Mouse (Mus musculus): ENCODE data around the gene Cep295nl. TPM values are rescaled to one million over a fixed set of nuclear protein-coding genes. Genes with fewer than 3 reads are reported as not detected.
A peak's percentile ranks its signal among the peaks of the same experiment; 100 is the strongest.
"Not testable (repeated sequence)": the region's sequence is repeated elsewhere in the genome, so short reads cannot be mapped to it uniquely, and the experiment has no call there.

Cep295nl gene
- total RNA-seq, 4 experiments from 2014 or later = 0.98 to 3.2 (median 1.5) TPM

DNA sequence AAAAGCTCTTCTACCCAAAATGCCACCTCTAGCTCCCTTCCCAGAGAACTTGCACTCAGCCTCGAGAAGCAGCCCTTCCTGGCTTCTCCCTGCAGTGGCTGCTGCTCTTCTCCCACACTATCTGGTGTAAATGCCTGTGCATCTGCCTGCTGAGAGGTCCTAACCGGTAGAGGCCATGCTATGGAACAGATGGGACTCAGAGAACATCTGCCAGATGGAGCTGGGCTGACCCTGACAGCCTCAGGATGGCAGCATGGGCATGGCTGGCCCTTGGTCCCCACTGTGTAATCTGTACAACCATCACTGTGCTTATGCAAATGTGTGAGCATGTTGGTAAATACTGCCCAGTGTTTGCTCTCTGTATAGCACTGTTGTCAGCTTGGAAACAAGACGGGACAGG lies 19.7 kb downstream of the Cep295nl start:
- DNase-seq (ENCODE audit: low spot score in 2 of 2) = no peak

DNA sequence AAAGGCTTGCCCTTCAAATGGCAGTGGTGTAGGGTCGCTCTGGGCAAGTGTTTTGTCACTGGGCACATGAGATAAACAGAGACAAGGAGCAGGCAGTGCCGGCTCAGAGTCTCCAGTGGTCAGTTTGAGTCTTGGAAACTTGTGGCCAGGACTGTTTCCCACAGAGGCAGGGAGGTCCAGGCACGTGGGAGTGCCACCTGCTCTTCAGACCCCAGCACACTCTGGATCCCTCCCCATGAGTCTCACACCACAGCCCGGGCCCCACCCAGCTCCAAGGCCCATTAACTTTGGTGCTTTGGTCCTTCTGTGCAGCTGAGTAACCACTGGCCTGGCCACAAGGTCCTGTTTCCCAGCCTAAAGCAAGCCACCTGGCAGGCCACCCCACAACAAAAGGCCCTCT lies 20.3 kb downstream of the Cep295nl start:
- no peak for DNase-seq (ENCODE audit: low spot score in 2 of 2)

DNA sequence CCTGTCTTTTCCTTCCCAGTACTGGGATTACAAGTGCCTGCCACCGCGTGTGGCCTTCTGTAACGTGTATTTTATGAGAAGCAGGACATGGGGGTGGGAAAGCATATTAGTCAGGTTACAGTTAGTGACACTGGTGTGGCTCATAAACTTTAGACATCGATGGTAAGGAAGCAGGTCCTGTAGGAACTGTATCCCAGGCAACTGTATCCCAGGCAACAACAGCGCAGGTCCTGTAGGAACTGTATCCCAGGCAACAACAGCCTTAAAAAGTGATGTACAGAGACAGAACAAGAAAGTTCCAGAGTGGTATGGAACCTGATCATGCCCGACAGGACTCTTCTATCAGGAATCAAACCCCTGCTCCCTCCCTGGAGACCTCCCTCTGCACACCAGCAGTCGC lies 20.8 kb downstream of the Cep295nl start:
- peak in 1 of 2 experiments; percentile 47 for DNase-seq (ENCODE audit: low spot score in 2 of 2)

DNA sequence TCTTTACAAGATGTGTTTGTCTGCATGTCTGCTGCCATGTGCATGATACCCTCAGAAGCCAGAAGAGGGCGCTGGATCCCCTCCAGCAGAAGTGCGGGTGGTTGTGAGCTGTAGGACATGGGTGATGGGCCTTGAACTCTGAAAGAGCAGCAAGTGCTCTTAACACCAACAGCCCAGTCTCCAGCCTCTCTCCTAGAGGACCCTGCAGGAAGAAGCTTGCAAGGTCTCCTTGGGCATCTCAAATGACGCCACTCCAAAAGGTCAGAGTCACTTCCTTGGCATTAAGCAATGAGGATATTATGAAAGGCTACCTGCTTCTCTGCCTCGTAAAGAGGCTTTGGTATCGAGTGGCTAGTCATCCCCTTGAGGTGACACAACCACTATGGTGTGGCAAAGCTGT lies 23.6 kb downstream of the Cep295nl start:
- DNase-seq (ENCODE audit: low spot score in 2 of 2) = no peak

DNA sequence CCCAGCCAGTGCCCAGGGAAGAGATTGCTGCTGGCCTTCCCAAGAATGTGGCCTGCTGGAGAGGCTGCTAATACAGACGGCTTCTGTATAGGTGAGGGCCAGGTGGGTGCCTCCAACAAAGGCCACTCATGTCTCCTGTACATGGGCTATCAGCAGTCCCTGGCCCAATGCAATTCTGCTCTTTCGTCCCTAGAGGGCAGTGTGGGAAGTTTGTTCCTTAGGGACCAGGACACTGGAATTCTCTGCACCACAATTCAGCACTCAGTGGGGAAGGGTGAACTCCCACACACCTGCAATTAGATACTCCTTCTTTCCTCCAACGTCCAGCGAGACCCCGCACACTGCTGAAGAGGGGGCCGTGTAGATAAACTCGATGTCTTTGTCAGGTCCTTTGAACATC lies 25.2 kb downstream of the Cep295nl start:
- no peak for DNase-seq (ENCODE audit: low spot score in 2 of 2)

DNA sequence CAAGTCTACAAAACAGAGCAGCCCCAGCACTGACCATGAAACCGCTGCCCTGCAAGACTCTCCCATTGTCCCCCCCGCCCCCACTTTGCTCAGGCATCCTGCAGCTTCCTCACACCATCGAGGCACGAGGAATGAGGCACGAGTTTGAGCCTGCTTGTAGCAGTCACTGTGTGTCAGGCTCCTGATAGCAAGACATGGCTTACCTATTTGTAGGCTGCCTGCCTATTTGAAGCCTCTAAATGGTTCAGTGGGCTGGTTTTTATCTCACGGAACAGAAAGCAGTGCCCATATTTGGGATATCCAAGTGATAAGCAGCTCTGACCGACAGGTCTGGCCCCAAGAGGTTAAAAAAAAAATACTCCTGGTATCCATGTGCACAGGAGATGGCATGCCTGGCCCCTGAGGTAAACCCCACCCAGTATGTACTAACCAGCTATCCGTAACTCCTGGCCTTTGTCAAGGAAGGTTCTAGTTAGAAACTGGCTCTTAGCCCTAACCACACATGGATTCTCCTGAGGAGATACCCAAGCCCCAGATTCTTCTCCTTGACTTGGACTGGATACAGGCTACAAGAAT lies 26.0 kb downstream of the Cep295nl start:
- no peak for DNase-seq (ENCODE audit: low spot score in 2 of 2)

DNA sequence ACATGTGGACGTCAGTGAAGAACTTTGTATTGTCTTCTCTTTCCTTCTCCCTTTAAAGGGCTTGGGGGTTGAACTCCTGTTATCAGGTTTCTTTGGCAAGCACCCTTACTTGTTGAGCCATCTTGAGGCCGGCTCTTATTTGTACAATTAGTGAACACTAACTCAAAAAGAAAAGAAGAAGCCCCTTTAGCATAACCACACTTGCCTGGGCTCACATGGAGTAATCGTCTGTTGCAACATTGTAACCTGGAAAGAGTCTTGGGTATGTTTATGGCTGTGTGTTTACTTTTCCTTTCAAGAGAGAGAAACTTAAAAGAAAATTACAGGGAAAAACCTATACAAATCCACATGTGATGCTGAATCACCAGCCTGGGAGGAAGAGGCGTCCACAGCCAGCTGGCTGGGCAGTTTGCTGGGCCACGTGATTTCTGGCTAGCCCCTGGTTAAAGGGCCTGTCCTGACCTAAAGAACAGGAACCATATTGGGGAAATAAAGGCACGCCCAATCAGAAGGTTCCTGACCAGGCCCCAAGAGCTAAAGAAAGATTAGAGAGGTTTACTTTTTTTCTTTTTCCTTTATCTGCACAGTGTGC lies 30.1 kb downstream of the Cep295nl start:
- DNase-seq (ENCODE audit: low spot score in 2 of 2) = no peak

DNA sequence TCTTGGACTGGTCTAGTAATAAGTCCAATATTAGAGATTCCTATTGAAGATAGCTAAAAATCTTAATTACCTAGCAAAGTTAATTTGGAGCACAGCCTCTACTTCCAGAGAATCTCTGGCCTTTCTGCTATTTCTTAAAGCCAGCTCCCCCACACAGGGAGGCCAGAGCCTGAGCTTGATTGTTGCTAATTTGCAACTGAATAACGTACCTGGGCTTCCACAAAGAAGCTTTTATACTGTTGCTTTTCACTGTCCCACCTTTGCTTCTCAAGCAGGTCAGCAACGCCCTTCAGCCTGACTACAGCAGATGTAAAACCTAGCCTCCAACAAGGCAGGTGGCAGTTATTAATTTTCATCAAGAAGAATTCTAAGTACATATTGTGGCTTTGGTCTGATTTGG lies 34.3 kb downstream of the Cep295nl start:
- not testable (repeated sequence) for DNase-seq (ENCODE audit: low spot score in 2 of 2)

DNA sequence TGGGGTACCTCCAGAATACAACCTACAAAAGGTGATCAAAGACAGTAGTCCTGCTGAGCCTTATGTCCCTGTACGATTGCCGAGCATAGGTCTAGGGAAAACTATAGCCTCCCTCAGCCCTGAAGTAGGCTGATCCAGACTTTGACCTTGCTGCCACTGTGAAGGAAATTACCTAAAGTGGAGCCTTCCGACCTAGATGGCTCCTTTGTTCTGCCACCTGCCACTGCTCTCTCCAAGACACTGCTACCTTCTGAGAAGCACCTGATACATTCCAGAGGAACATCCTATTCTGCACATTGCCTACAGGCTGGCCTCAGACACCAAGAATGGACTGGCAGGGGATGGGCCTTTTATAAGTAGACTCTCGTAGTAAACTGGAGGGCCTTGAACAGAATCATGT lies 38.3 kb downstream of the Cep295nl start:
- DNase-seq (ENCODE audit: low spot score in 2 of 2) = not testable (repeated sequence)

DNA sequence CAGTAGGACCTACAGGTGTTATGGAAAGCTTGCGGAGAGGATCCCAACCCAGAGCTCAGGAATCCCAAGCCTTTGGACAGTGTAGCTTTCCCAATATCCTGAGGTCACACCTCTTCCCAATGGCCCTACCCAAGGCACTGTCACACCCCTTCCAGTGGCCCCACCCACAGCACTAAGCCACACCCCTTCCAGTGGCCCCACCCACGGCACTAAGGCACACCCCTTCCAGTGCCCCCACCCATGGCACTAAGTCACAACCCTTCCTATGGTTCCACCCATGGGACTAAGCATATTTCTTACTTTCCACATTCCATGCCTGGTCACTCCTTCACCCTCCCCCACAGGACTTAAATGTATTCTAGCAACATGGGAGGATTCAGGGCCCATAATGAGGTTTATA lies 43.5 kb downstream of the Cep295nl start:
- DNase-seq (ENCODE audit: low spot score in 2 of 2) = no peak

DNA sequence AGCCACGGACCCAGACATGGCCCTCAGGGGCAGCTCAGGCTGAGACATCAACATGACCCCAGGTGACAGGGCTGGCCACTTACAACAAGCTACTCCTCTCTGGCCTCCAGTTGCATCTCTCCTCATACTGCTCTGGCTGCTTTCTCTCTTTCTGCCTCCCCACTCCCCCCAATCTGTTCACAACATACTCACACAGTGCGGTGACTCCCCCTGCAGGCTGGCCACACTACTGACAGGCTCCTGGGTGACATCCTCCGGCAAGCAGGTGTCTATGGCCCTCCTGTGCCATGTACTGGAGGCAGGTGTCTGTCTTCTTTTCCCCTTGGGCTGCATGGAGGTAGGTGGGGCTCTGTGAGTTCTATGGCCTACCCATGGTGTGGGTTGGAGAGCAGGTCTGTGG lies 44.3 kb downstream of the Cep295nl start:
- DNase-seq (ENCODE audit: low spot score in 2 of 2) = no peak

DNA sequence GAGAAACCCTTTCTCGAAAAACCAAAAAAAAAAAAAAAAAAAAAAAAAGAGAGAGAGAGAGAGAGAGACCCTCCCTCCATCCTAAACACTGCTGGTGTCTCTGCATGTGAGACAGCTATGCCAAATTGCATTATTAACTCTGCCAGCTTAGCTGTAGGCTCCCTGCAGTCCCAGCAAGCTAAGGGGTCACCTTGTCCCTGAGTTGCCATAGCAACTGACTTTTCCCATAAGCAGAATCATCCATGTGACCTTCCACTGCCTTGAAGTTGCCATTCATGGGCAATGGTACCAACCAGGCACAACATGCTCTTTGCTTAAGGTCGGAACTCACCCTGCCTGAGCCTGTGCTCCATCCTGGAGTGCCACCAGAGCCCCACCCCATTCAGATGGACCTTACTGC lies 47.3 kb downstream of the Cep295nl start:
- DNase-seq (ENCODE audit: low spot score in 2 of 2) = no peak

DNA sequence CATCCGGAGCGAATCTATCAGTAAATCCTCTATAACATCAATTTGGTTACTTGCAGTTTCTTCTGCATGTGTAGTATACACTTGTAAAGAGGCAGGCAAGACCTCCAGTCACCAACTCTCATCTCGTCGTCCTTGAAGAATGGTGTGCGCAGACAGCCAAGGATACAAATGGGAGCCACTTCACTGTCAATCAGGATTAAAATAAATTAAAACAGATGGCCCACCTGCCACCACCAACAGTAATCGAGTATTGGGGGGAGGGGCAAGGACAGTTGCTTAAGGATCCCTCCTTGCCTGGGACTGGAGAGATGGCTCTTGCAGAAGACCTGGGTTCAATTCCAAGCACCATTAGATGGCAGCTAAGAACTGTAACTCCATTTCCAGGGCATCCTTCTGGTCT lies 49.6 kb downstream of the Cep295nl start:
- no peak for DNase-seq (ENCODE audit: low spot score in 2 of 2)

DNA sequence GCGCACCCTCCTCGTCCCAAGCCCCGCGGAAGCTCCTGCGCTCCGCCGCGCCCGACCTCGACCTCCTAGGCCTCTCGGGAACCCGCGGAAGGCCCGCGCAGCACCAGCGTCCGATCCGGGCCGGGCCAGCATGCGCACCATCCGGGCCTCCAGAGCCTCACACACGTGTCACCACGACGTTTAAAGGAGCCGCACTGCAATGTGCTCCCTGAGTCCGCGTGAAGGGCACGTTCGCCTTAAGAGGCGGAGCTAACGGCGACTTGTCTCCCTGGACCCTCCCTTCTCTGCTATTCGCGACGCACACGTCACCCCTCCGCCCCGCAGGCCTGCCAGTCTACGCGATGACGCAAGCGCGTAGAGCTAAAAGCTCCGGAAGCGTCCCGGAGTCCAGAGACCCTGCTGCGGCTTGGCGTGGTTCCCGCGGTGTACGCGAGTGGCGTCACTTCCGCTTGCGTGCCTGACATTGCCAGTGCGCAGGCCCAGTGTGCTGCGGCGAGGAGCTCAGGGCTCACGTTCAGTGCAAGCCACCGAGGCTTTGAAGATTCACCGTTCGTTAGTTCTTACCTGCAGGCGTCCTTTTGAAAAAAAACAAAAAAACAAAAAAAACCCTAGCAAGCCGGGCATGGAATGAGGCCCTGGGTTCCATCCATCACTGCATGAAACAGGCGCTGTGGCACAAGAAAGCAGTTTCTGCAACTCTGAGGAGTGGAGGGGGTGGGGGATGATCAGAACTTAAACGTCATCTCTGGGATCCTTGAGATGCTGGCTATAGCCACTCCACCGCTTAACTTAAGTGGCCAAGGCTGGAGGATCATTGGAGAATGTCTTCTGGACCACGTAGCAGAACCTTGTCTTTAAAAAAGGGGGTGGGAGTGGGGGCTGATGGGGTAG lies 52.1 kb downstream of the Cep295nl start, which contains the start of gene Usp36:
TSS of gene Usp36 (minus strand) at position 246 of the 891 bp plus-strand sequence.
- peak; percentile 99 to 100 for DNase-seq (ENCODE audit: low spot score in 2 of 2)

DNA sequence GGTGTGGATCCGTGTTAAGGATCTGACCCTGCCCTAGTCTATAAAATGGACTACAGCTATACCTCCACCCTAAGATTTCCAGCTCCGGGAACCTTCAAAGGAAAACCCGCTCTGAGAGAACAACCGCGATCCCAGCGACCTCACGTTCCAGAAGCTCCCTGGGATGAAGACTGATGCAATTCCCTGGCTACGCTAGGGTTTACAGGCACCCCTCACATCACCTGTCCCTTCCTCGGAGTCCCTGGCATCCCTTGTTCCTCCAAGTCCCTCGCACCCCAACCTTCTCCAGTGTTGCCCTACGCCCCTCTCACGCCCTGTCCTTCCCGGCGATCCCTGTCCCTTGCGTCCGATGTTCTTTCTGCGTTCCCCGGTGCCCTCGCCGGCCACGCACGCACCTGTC lies 52.7 kb downstream of the Cep295nl start:
- DNase-seq (ENCODE audit: low spot score in 2 of 2) = no peak

DNA sequence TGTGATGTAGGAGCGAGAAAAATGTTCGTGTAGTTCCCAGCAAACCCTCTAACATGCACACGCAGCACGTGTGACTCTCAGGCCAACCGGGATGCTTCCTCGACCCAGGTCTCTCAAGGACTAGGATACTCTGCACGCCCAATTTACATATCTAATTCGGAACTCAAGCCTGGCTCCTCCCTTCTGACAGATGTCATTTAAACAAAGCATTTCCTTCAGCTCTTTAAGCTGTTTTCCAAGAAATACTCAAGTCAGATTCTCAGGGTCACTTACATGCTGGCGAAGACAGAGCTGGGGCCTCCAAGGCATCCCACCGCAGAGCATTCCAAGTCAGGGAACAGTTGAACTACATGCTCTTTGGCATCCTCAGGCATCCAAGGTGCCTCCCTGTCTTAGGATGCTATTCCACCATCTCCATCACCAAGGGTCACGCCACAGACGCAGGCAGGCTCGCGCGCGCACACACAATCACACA lies 53.2 kb downstream of the Cep295nl start:
- no peak for DNase-seq (ENCODE audit: low spot score in 2 of 2)

DNA sequence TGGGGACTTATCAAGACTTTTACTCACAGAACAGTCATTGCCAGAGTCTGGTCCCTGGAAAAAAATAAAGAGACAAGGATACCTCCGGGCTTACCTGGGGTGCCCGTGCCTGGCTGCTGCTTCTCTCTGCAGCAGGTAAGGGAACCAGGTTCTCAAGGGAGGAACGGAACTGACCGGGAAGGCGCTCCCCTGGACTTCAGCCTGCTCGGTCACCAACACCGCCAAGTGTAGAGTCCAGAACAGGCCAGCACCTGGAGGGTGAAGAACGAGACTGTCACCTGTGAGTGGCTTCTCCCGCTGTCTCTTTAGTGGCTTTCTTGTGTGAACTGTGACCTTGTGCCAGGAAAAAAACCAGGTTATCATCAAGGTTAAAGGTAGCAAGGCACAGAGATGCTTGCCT lies 54.7 kb downstream of the Cep295nl start:
- no peak for DNase-seq (ENCODE audit: low spot score in 2 of 2)

DNA sequence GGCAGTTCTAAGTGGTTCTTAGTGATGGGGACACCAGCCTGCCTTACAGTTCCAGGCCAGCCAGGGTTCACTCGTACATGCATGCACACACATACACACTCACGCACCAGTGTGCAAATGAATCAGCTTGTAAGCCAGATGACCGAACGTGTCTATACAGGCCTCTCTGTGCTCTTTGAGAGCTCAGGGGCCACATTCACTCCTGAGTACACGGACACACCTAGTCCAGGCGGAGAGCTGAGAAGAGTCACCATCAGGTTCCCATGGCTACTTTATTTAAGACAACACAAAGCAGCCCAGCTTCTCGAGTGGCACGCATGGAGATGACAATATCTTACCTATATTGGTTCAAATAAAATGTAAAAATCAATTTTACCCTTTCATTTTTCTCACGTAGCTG lies 55.9 kb downstream of the Cep295nl start:
- DNase-seq (ENCODE audit: low spot score in 2 of 2) = no peak

DNA sequence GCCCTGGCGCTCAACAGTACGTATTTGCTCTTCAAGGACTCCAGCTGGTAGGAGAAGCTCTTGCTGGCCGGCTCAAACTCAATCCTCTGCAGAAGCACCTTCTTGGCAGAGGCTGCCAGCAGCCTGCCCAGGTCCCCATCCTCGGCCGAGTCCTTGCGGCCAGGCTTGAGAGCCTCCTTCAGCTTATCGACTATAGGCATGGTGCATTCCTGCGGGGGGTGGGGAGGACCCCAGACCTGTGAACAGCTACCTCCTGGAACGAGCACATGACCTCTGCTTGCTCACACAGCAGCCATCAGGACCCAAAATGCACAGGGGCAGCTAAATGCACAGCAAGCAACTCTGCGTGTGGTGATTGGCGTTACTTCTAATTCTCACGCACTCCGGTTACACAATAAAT lies 56.5 kb downstream of the Cep295nl start:
- no peak for DNase-seq (ENCODE audit: low spot score in 2 of 2)
